Mouse (Mus musculus) lung, embryonic 15.5 days (tissue): Measurements from ENCODE around the gene Cd37. TPM values are rescaled to one million over a fixed set of nuclear protein-coding genes. Genes with fewer than 3 reads are reported as not detected.

ENCODE experiments used
- ATAC-seq: fragments of 200-750 bp; cut with Nextera tagmentation; 2 replicates; pipeline ENCODE4 v1.8.0; 2017; ENCODE audit warnings: moderate number of reproducible peaks, borderline replicate concordance; ENCODE audit not compliant: low FRiP score, low TSS enrichment; ENCODE audit errors: extremely low read depth
- H3K27ac ChIP-seq: fragments of 300-500 bp; sonication (generic); 2 replicates; pipeline ENCODE4 v1.5.1; 2015; ENCODE audit warnings: moderate library complexity, mild to moderate bottlenecking, inconsistent platforms
- H3K27me3 ChIP-seq: fragments of 300-500 bp; sonication (generic); 2 replicates; pipeline ENCODE4 v1.6.1; 2015; ENCODE audit warnings: inconsistent platforms
- H3K36me3 ChIP-seq: fragments of 300-500 bp; sonication (generic); 2 replicates; pipeline ENCODE4 v1.6.1; 2015; ENCODE audit warnings: inconsistent platforms
- H3K4me1 ChIP-seq: fragments of 300-500 bp; sonication (generic); 2 replicates; pipeline ENCODE4 v1.6.1; 2015; ENCODE audit warnings: inconsistent platforms
- H3K4me2 ChIP-seq: fragments of 300-500 bp; sonication (generic); 2 replicates; pipeline ENCODE4 v1.6.1; 2015; ENCODE audit warnings: inconsistent platforms, mild to moderate bottlenecking, moderate library complexity
- H3K4me3 ChIP-seq: fragments of 300-500 bp; sonication (generic); 2 replicates; pipeline ENCODE4 v1.5.1; 2015; ENCODE audit warnings: mild to moderate bottlenecking, inconsistent platforms
- H3K9ac ChIP-seq: fragments of 300-500 bp; sonication (generic); 2 replicates; pipeline ENCODE4 v1.6.1; 2015; ENCODE audit warnings: inconsistent platforms
- H3K9me3 ChIP-seq: fragments of 300-500 bp; sonication (generic); 2 replicates; pipeline ENCODE4 v1.6.1; 2016; ENCODE audit warnings: inconsistent platforms
- WGBS: fragments of 180-500 bp; shearing (Covaris S2); methylation state at CpG from one replicate; pipeline ENCODE4 v1.1.7; 2015; 5-methylcytosine and 5-hydroxymethylcytosine counted together
- polyA plus RNA-seq: library from polyadenylated mRNA; unstranded; fragments of >200 nt; fragmentation: Nextera tagmentation; extraction: Ambion mirVana; gene quantifications from 2 replicates; pipeline ENCODE4 v1.2.1, GENCODE M21; 2015

Gene Cd37
- polyA plus RNA-seq, 1 experiment from 2014 or later, result 3.8 TPM

DNA sequence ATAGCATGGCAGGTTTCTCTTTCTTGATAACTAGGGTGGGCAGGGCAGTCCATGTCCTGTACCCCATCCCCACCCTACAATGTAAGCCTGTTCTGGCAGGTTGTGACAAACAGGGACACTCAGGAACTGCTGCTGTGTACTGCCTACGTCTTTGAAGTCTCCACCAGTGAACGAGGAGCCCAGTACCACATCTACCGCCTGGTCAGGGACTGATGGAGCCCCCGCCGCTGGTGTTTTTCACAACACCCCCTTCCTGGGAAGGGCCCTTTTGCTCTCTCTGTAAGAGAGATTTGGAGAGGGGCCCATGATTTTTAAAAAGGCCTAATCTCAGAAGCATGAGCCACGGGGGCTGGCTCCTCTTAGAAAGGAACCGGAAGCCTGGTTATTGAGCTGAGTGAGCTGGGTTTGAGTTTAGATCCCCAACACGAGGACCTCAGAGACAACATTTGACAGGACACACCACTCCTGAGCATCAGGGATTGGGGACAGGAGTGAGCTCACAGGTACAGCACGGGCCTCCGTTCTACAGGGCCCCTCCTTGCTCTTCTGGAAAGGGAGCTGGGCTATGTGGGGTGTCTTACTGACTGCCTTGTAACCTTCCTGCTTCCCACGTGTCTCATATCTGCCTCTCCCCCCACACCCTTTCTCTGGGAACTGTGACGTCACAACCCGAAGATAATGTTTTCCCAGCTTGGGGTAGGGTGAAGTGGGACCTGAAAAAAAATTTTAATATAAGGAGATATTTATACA is 6.0 kb downstream of the Cd37 start:
- no peak for ATAC-seq
- H3K4me1 ChIP-seq, result peaks cover 29% of the 10 kb centered on the region
- WGBS, result 58% methylated on average over 13 of the region's 13 CpGs
- no peak overlapping the region for H3K9ac ChIP-seq
- no peak overlapping the region for H3K4me3 ChIP-seq
- no peak overlapping the region for H3K4me2 ChIP-seq
- H3K27me3 ChIP-seq, result no peaks in the 10 kb centered on the region
- H3K27ac ChIP-seq, result no peak overlapping the region
- H3K36me3 ChIP-seq, result peaks cover 45% of the 10 kb centered on the region
- no peaks in the 10 kb centered on the region for H3K9me3 ChIP-seq

DNA sequence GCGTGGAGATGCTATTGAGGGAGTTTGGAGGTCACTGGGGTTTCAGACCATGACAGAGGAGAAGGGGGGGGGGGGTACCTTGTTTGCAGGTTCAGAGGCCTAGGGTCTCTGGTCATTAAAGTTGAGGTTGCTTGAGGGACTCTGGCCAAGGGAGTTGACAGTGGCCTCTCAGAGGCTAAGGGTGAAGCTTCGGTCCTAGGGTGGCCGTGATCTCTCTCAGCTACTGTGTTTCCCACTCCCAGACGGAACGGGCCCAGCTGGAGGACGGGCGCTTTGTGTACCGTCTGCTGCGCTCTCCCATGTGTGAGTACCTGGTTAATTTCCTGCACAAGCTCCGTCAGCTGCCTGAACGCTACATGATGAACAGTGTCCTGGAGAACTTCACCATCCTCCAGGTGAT is 7.0 kb downstream of the Cd37 start:
- Histone ChIP-seq H3K9me3 (no peaks in the 10 kb centered on the region), H3K4me3 (no peak overlapping the region), H3K36me3 (peaks cover 51% of the 10 kb centered on the region), H3K27ac (no peak overlapping the region), H3K4me1 (peaks cover 29% of the 10 kb centered on the region), H3K4me2 (no peak overlapping the region), H3K27me3 (no peaks in the 10 kb centered on the region), H3K9ac (no peak overlapping the region)
- no peak for ATAC-seq
- WGBS, result 85% methylated on average over 11 of the region's 11 CpGs

DNA sequence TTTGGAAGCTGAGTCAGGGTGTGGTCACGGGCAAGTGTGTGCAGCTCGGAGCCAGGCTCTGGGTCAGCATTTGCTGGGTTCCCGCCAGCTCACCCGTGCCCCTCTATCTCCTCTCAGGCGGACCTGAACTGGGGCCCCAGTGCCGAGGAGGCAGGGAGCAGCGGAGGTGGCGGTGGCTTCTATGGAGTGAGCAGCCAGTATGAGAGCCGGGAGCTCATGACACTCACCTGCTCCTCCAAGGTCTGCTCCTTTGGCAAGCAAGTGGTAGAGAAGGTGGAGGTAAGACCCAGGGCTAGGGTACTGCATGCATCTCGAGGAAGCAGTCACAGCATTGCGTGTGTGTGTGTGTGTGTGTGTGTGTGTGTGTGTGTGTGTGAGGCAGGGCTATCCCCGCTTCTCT is 7.7 kb downstream of the Cd37 start:
- Histone ChIP-seq H3K27me3 (no peaks in the 10 kb centered on the region), H3K4me3 (no peak overlapping the region), H3K4me2 (no peak overlapping the region), H3K27ac (no peak overlapping the region), H3K9ac (no peak overlapping the region), H3K9me3 (no peaks in the 10 kb centered on the region), H3K36me3 (peaks cover 59% of the 10 kb centered on the region), H3K4me1 (peaks cover 29% of the 10 kb centered on the region)
- WGBS, result 81% methylated on average over 12 of the region's 12 CpGs
- no peak for ATAC-seq

- H3K4me2 ChIP-seq, result no peak overlapping the region
- ATAC-seq, result no peak
- WGBS, result 86% methylated on average over 7 of the region's 7 CpGs
- peaks cover 17% of the 10 kb centered on the region for H3K4me1 ChIP-seq
- no peaks in the 10 kb centered on the region for H3K27me3 ChIP-seq
- peaks cover 74% of the 10 kb centered on the region for H3K36me3 ChIP-seq
- H3K9ac ChIP-seq, result no peak overlapping the region
- H3K27ac ChIP-seq, result no peak overlapping the region
- no peaks in the 10 kb centered on the region for H3K9me3 ChIP-seq
- H3K4me3 ChIP-seq, result no peak overlapping the region
Observed at GRCm38 (mm10) chr7:45229459-45230203, 9.3 kb downstream of the Cd37 start.

- 92% methylated on average over 8 of the region's 8 CpGs for WGBS
- no peak for ATAC-seq
Observed at GRCm38 (mm10) chr7:45229046-45229445, 9.9 kb downstream of the Cd37 start.

DNA sequence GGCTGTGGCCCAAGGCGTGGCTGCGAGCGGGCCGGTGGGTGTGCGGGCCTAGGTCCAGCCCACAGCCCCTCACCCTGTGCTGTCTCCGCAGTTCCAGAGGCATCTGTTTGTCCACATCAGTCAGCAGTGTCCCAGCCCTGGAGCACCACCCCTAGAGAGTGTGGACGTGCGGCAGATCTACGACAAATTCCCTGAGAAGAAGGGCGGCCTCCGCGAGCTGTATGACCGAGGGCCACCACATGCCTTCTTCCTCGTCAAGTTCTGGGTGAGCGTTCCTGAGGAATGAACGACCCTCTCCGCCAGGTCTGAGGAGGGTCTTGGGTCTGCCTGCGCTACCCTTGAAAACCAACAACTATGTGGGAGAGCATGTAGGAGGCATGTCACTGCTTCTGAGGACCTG is 10.4 kb downstream of the Cd37 start:
- H3K27me3 ChIP-seq, result no peaks in the 10 kb centered on the region
- H3K36me3 ChIP-seq, result peaks cover 84% of the 10 kb centered on the region
- 92% methylated on average over 18 of the region's 18 CpGs for WGBS
- ATAC-seq, result peak; percentile 55; the same call in 1 of the 2 replicates
- no peak overlapping the region for H3K27ac ChIP-seq
- H3K9me3 ChIP-seq, result no peaks in the 10 kb centered on the region
- H3K4me3 ChIP-seq, result no peak overlapping the region
- H3K4me1 ChIP-seq, result peaks cover 6% of the 10 kb centered on the region
- no peak overlapping the region for H3K9ac ChIP-seq
- H3K4me2 ChIP-seq, result no peak overlapping the region

More at GRCm38 (mm10) chr7:45229046-45229445, 9.9 kb downstream of the Cd37 start:
- Histone ChIP-seq H3K9me3 (no peaks in the 10 kb centered on the region), H3K27me3 (no peaks in the 10 kb centered on the region), H3K4me2 (no peak overlapping the region), H3K4me1 (peaks cover 11% of the 10 kb centered on the region), H3K36me3 (peaks cover 79% of the 10 kb centered on the region), H3K9ac (no peak overlapping the region), H3K27ac (no peak overlapping the region), H3K4me3 (no peak overlapping the region)

- Histone ChIP-seq H3K9ac (no peak overlapping the region), H3K4me2 (no peak overlapping the region), H3K27ac (no peak overlapping the region), H3K4me1 (no peaks in the 10 kb centered on the region), H3K4me3 (no peak overlapping the region), H3K36me3 (peaks cover 84% of the 10 kb centered on the region), H3K9me3 (no peaks in the 10 kb centered on the region), H3K27me3 (no peaks in the 10 kb centered on the region)
- WGBS, result 93% methylated on average over 5 of the region's 5 CpGs
- ATAC-seq, result no peak
Observed at GRCm38 (mm10) chr7:45226421-45226820, 12.5 kb downstream of the Cd37 start.

DNA sequence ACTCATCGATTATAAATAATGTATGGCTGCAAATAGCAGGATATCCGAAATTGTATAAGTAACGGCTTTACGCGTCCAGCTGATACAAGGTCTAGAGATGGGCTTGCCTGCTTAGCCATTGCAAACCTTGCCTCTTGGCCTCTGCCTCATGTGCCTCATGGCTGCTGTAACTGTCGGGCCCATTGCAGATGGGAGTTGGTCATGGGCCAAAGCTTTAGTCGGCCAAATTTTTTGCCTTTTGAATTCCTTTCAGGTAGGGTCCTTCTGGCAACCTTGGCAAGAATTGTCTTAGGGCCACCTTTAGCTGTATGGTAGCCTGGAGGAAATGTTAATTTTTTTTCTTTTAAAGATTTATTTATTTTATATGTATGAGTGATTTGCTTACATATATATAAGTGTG is 14.1 kb downstream of the Cd37 start:
- no peaks in the 10 kb centered on the region for H3K27me3 ChIP-seq
- H3K27ac ChIP-seq, result no peak overlapping the region
- no peaks in the 10 kb centered on the region for H3K4me1 ChIP-seq
- WGBS, result 88% methylated on average over 7 of the region's 7 CpGs
- H3K4me2 ChIP-seq, result no peak overlapping the region
- ATAC-seq, result no peak
- no peak overlapping the region for H3K4me3 ChIP-seq
- H3K36me3 ChIP-seq, result peaks cover 93% of the 10 kb centered on the region
- H3K9me3 ChIP-seq, result no peaks in the 10 kb centered on the region
- no peak overlapping the region for H3K9ac ChIP-seq

DNA sequence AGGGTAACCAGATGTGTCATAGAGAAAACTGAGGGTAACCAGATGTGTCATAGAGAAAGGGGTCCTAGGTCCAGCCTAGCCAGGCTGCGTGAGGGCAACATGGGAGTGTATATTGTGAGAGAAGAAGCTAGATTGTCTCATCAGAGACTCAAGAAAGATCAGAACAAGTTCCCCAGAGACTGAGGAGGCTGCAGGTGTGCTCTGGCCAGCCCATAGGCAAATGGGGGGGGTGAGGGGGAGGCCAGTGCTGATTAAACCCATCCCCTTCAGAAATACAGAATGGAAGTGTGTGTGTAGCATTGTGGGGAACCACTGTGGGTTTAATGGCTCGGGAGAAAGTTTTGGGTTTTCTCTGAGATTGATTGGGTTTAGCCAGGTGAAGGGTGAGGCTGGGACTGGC is 17.2 kb downstream of the Cd37 start:
- H3K36me3 ChIP-seq, result peaks cover 88% of the 10 kb centered on the region
- H3K9ac ChIP-seq, result no peak overlapping the region
- H3K27me3 ChIP-seq, result no peaks in the 10 kb centered on the region
- no peak for ATAC-seq
- no peak overlapping the region for H3K4me2 ChIP-seq
- no peaks in the 10 kb centered on the region for H3K9me3 ChIP-seq
- H3K27ac ChIP-seq, result no peak overlapping the region
- no peak overlapping the region for H3K4me3 ChIP-seq
- 73% methylated on average over 2 of the region's 2 CpGs for WGBS
- peaks cover 24% of the 10 kb centered on the region for H3K4me1 ChIP-seq

GRCm38 (mm10) chr7:45216442-45217183 is 22.3 kb downstream of the Cd37 start:
- peak; percentile 90 for ATAC-seq
- peak overlapping the region; percentile 79 for H3K4me2 ChIP-seq
- no peaks in the 10 kb centered on the region for H3K9me3 ChIP-seq
- peaks cover 38% of the 10 kb centered on the region for H3K4me1 ChIP-seq
- H3K27me3 ChIP-seq, result peaks cover 14% of the 10 kb centered on the region
- peaks cover 39% of the 10 kb centered on the region for H3K36me3 ChIP-seq
- peak overlapping the region; percentile 91 for H3K27ac ChIP-seq
- peak overlapping the region; percentile 63 for H3K4me3 ChIP-seq
- H3K9ac ChIP-seq, result peak overlapping the region; percentile 90
- under 1% methylated on average over 13 of the region's 13 CpGs for WGBS

DNA sequence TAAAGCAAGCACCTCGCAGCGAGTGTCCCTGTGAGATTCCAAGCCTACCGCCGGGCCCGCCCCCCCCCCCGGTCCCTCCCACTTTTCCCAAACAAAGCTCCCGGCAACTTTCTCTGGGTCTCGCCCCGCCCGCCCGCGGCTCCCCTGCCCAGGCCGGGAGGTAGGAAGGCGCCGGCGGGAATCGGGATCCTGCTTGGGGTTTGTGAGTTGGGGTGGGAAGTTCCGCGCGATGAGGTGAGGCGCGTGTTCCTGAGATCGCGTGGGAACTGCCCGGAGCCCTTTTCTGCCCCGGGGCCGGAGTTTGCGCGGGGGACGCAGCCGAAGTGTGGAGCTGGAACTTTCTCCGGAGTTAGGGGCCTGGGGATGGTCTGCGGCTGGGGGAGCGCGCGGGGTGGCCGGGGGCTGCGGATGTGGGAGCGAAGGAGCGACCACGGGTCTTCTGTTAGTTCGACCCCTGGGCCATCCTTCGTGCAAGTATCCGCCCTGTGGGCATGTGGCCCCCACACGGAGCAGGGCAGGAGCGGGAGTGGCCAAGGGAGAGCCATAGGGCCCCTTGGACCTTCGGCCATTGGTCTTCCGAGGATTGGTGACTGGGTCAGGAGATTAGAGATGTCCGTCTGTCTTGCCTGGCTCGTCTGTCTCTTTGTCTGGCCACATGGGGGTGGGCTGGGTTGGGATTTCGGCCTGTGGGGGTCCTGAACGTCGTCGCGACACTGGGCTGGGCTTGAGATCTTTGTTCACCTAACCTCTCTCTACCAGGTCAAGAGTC is 23.1 kb downstream of the Cd37 start, which contains the start of gene Tead2:
Gene Tead2 (plus strand): TSS at position 81 of the 769 bp plus-strand sequence.
- Histone ChIP-seq H3K36me3 (peaks cover 33% of the 10 kb centered on the region), H3K27ac (peak within 1 kb of the TSS; percentile 91), H3K9me3 (no peaks in the 10 kb centered on the region), H3K4me1 (peaks cover 39% of the 10 kb centered on the region), H3K4me3 (peak within 1 kb of the TSS; percentile 63), H3K4me2 (peak within 1 kb of the TSS; percentile 79), H3K27me3 (peaks cover 22% of the 10 kb centered on the region), H3K9ac (peak within 1 kb of the TSS; percentile 90)
- peak; percentile 67 for ATAC-seq
- WGBS, result 2% methylated on average over 53 of the region's 55 CpGs
